Mouse (Mus musculus) small intestine, adult 2 months (tissue): Measurements from ENCODE around the gene Gm5416.

ENCODE experiments used
- CTCF ChIP-seq: fragments of 200-500 bp; IDR thresholded peaks from 2 replicates; pipeline ENCODE4 v1.5.1; 2012; ENCODE audit warnings: low read depth, mild to moderate bottlenecking, control low read depth, inconsistent platforms, low read length, moderate library complexity, mixed read lengths; ENCODE audit not compliant: insufficient replicate concordance, insufficient read length; ENCODE audit errors: extremely low read depth
- POLR2A ChIP-seq: fragments of 200-500 bp; IDR thresholded peaks from 2 replicates; pipeline ENCODE4 v1.6.1; 2012; ENCODE audit warnings: low read depth, mild to moderate bottlenecking, control low read depth, inconsistent platforms, low read length, moderate library complexity

DNA sequence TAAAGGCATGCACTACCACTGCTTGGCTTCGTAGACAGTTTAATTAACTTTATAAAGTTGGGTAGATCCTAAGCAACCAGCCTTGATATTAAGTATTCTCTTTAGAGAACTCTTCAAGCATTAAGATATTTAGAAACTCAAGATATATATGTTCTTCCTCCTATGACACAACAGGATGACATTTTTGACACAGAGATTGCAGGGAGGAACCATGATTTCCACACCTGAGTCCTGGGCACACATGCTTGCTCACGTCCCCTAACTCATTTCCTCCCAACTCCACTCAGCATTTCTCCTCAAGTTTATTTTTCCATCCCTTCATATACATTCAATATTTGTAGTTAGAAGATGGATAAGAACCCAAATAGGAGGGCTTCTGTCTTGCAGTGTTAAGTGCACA lies 30.3 kb upstream of the Gm5416 start:
- TF ChIP-seq POLR2A (no peak), CTCF (no peak)
